Mouse (Mus musculus) megakaryocyte, embryonic 14.5 days (primary cell): ENCODE measurements around the gene Tnk1.

Experiments
- FLI1 ChIP-seq: IDR thresholded peaks from 2 replicates; pipeline ENCODE4 v1.6.1; 2012; ENCODE audit warnings: low read length, inconsistent platforms, mixed read lengths
- GATA1 ChIP-seq: IDR thresholded peaks from 3 replicates; pipeline ENCODE4 v1.6.1; 2012; ENCODE audit warnings: mixed read lengths, low read length, inconsistent platforms, borderline replicate concordance

DNA sequence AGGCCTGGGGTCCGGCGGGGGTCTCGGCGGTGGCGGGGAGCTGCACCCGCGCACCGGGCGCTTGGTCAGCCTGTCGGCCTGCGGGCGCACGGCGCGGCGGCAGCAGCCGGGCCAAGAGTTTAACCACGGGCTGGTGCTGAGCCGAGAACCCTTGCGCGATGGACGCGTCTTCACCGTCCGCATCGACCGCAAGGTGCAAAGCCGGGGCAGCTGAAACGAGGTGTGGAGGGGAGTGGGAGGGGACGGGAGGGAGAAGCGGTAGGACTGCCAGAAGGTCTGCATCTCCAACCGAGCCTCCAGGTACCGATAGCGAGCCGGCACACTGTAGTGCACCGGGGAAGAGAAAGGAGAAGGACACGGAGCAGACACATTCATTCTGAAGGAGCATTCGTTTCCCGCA is 43.5 kb upstream of the Tnk1 start:
- no peak for TF ChIP-seq GATA1
- TF ChIP-seq FLI1 = no peak
